Mouse (Mus musculus) ES-E14 (cell line): Measurements from ENCODE around the gene Arhgap25. TPM values are rescaled to one million over a fixed set of nuclear protein-coding genes. Genes with fewer than 3 reads are reported as not detected.

Source experiments
- DNase-seq: peaks from one replicate; pipeline ENCODE4 v3.0.0-alpha.2; 2013; ENCODE audit warnings: low read depth, low spot score
- H3K27ac ChIP-seq: 2 replicates; pipeline ENCODE4 v1.5.1; 2012; ENCODE audit warnings: low read depth, mild to moderate bottlenecking, low read length, moderate library complexity, mixed read lengths; ENCODE audit not compliant: poor library complexity, insufficient read depth, severe bottlenecking
- H3K36me3 ChIP-seq: 2 replicates; pipeline ENCODE4 v1.6.1; 2012; ENCODE audit warnings: mild to moderate bottlenecking, low read length, moderate library complexity, mixed read lengths; ENCODE audit not compliant: control insufficient read depth, poor library complexity, insufficient read depth, severe bottlenecking
- H3K4me1 ChIP-seq, 2 experiments: fragments of 150-350 bp in 1 of 2; sonication (generic) in 1 of 2; 2 replicates each; pipeline ENCODE4 v1.6.1; 2012; ENCODE audit warnings: low read length in 2 of 2, mild to moderate bottlenecking in 1 of 2, mixed read lengths in 1 of 2; ENCODE audit not compliant: control insufficient read depth in 2 of 2, insufficient read depth in 2 of 2, poor library complexity in 1 of 2
- H3K4me3 ChIP-seq, 2 experiments: fragments of 150-350 bp in 1 of 2; sonication (generic) in 1 of 2; 2 replicates each; pipeline ENCODE4 v1.5.1; 2012; ENCODE audit warnings: low read length in 2 of 2, low read depth in 1 of 2, mild to moderate bottlenecking in 1 of 2, mixed read lengths in 1 of 2; ENCODE audit not compliant: insufficient read depth in 1 of 2, poor library complexity in 1 of 2, severe bottlenecking in 1 of 2
- H3K9ac ChIP-seq: 2 replicates; pipeline ENCODE4 v1.6.1; 2012; ENCODE audit warnings: low read depth, mild to moderate bottlenecking, low read length, mixed read lengths; ENCODE audit not compliant: poor library complexity, insufficient read depth, severe bottlenecking
- H3K9me3 ChIP-seq: fragments of 150-350 bp; sonication (generic); 2 replicates; pipeline ENCODE4 v1.6.1; 2012; ENCODE audit warnings: low read depth, mild to moderate bottlenecking, low read length; ENCODE audit not compliant: control insufficient read depth, insufficient read depth
- CHD2 ChIP-seq: IDR thresholded peaks from 2 replicates; pipeline ENCODE4 v1.6.1; 2014; ENCODE audit warnings: mild to moderate bottlenecking, low read depth, low read length, inconsistent platforms
- HCFC1 ChIP-seq: IDR thresholded peaks from 2 replicates; pipeline ENCODE4 v1.6.1; 2012; ENCODE audit warnings: low read length, inconsistent platforms, borderline replicate concordance; ENCODE audit not compliant: insufficient read depth
- MAFK ChIP-seq: IDR thresholded peaks from 2 replicates; pipeline ENCODE4 v1.6.1; 2014; ENCODE audit warnings: mild to moderate bottlenecking, low read depth, low read length, inconsistent platforms; ENCODE audit not compliant: insufficient read depth
- ZC3H11A ChIP-seq: IDR thresholded peaks from 2 replicates; pipeline ENCODE4 v1.6.1; 2012; ENCODE audit warnings: low read depth, mild to moderate bottlenecking, inconsistent platforms, low read length, borderline replicate concordance
- ZNF384 ChIP-seq: IDR thresholded peaks from 2 replicates; pipeline ENCODE4 v1.6.1; 2012; ENCODE audit warnings: low read depth, low read length, inconsistent platforms
- in situ Hi-C, 2 experiments: fragments of 600-800 bp; cut with MboI; formaldehyde crosslinking; loops; one replicate each; pipeline ENCODE4 v1.15.1; 2025; ENCODE audit warnings: low sequenced_read_pairs in 2 of 2, inconsistent platforms in 1 of 2; ENCODE audit not compliant: unreplicated experiment in 2 of 2
- total RNA-seq: library from RNA; depleted of rRNA; stranded (reverse); fragments of 300-350 nt; gene quantifications from 2 replicates; pipeline ENCODE4 v1.2.3, GENCODE M21; 2012

Gene Arhgap25
- total RNA-seq, 1 experiment, result 0.13 TPM

DNA sequence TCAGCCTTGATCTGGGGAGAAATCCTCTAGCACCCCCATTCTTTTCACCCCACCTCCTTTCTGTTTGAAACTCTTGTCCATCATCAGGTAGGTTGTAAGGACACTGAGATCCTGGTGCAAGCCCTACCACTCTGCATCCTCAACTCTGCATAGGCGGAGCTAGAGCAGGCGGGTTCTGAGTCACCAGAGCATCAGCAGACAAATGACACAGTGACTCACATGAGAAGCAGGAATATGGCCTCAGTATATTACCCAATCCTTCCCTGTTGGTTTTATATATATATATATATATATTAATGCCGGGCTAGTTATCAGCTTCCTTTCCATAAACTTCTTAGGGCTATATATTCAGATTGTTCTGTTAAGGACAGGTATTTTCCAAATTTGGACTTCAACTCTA is 97.3 kb downstream of the Arhgap25 start:
- Histone ChIP-seq H3K9ac (no peak overlapping the region), H3K36me3 (no peaks in the 10 kb centered on the region), H3K4me1 (no peaks in the 10 kb centered on the region), H3K27ac (no peak overlapping the region), H3K4me3 (no peak overlapping the region), H3K9me3 (no peaks in the 10 kb centered on the region)
- TF ChIP-seq ZC3H11A (no peak), ZNF384 (no peak), MAFK (no peak), HCFC1 (no peak), CHD2 (no peak)
- in situ Hi-C loops, result no loop called here
- no peak for DNase-seq

DNA sequence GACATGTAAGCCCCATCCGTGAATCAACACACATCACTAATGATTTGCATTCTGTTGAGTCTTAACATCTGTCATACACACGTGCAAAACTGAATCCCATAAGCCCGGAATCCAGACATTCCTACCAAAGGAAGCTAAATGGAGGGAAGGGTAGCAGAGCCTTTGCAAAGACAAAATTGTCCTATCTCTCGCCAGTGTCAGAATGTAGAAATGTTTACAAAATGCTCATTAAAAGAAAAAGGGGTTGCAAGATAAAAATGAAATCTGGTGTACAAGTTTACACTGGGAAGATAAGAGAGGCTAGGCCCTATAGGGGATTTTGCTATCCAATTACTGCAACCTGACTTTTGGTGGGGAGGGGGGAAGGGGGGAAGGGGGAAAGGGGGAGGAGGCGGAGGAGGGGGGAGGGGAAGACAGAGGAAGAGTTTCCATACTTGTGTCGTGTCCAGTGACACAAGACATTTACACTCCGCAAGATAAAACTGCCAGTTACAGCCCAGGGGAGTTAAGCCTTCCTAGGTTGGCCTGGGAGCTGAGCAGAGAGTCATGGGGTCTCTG is 104.5 kb downstream of the Arhgap25 start, which contains the start of gene Bmp10:
TSS of gene Bmp10 (plus strand) at position 508 of the 558 bp plus-strand sequence.
- Histone ChIP-seq H3K4me1 (no peaks in the 10 kb centered on the region), H3K9me3 (no peaks in the 10 kb centered on the region), H3K36me3 (no peaks in the 10 kb centered on the region), H3K4me3 (no peak within 1 kb of the TSS), H3K27ac (no peak within 1 kb of the TSS), H3K9ac (no peak within 1 kb of the TSS)
- in situ Hi-C loops, result no loop called here
- TF ChIP-seq ZNF384 (no peak), HCFC1 (no peak), ZC3H11A (no peak), MAFK (no peak), CHD2 (no peak)
- no peak for DNase-seq

DNA sequence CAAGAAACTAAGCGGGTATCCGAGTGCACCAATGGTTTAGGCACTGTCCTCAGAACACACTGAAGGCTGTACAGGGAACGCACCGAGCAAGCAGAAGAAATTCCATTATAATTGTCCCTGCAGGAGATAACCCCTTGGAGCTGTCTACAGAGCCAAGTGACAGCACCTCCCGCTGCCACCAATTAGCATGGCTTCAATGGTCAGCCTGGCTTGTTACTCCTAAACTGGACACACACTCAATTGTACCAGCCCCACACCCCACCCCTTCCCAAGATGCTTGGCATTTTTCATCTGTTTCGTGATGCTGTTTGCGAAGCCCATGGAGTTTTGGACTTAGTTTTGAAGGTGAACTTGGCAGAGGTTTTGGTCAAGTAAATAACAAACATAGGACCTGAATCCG is 105.4 kb downstream of the Arhgap25 start:
- H3K9ac ChIP-seq, result no peak overlapping the region
- H3K4me3 ChIP-seq, result no peak overlapping the region

DNA sequence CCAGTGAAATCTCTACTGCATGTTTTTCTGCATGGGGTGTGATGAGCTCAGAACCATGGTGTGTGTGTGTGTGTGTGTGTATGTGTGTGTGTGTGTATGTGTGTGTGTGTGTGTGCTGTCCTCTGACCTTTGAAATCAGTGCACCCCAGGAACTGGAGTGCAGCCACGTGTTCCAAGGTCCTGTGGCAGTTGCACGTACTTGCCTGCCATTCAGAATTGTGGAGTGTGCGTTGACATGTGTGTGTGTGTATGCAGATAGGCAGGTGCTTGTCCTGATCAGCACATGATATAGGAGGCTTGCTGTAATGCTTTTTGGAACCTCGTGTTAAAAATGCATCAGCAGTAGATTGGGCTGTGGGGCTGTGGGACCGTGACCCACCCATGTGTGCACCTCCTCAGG is 106.1 kb downstream of the Arhgap25 start:
- no peaks in the 10 kb centered on the region for H3K4me1 ChIP-seq
- no peak overlapping the region for H3K27ac ChIP-seq
- no peaks in the 10 kb centered on the region for H3K9me3 ChIP-seq
- in situ Hi-C loops, result no loop called here
- no peak for TF ChIP-seq CHD2
- no peak for TF ChIP-seq ZC3H11A
- no peak for TF ChIP-seq MAFK
- no peak for TF ChIP-seq ZNF384
- no peak for TF ChIP-seq HCFC1
- no peak overlapping the region for H3K4me3 ChIP-seq
- no peak overlapping the region for H3K9ac ChIP-seq
- H3K36me3 ChIP-seq, result no peaks in the 10 kb centered on the region
- DNase-seq, result no peak

More for the DNA sequence above, 105.4 kb downstream of the Arhgap25 start:
- in situ Hi-C loops, result no loop called here
- no peaks in the 10 kb centered on the region for H3K9me3 ChIP-seq
- H3K4me1 ChIP-seq, result no peaks in the 10 kb centered on the region
- no peaks in the 10 kb centered on the region for H3K36me3 ChIP-seq
- TF ChIP-seq ZNF384 (no peak), CHD2 (no peak), MAFK (no peak), ZC3H11A (no peak), HCFC1 (no peak)
- no peak overlapping the region for H3K27ac ChIP-seq
- DNase-seq, result no peak
